Mouse (Mus musculus): ENCODE data around the gene Gpr65.
"Not testable (repeated sequence)": the region's sequence is repeated elsewhere in the genome, so short reads cannot be mapped to it uniquely, and the experiment has no call there.

Gene Gpr65

GRCm38 (mm10) chr12:98268441-98269369 is at the start of gene Gpr65:
Gene Gpr65 (plus strand): TSS chr12:98268635.
- DNase-seq (ENCODE audit: low spot score), result no peak

DNA sequence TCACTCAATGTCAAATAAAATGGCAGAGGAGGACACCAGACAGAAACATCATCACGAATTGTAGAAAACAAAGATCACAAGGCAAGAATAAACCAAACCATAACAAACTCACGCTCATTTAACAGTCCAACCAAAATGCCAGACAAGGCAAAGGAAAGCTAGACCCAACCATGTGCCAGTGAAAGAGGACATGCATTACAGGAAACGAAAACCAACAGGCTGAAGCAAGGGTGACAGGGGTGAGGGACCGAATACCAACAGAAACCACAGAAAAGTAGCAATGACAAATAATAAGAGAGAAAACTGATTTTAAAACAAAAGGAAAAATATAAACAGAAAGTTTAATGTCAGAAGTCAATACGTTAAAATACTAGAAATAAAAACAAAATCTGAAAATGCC is 45.1 kb upstream of the Gpr65 start:
- no peak for DNase-seq (ENCODE audit: low spot score)

GRCm38 (mm10) chr12:98227037-98227436 is 41.4 kb upstream of the Gpr65 start:
- no peak for DNase-seq (ENCODE audit: low spot score)

- not testable (repeated sequence) for DNase-seq (ENCODE audit: low spot score)
Measured at GRCm38 (mm10) chr12:98238478-98238877, 30.0 kb upstream of the Gpr65 start.

- DNase-seq (ENCODE audit: low spot score), result no peak
Measured at GRCm38 (mm10) chr12:98244161-98244560, 24.3 kb upstream of the Gpr65 start.

DNA sequence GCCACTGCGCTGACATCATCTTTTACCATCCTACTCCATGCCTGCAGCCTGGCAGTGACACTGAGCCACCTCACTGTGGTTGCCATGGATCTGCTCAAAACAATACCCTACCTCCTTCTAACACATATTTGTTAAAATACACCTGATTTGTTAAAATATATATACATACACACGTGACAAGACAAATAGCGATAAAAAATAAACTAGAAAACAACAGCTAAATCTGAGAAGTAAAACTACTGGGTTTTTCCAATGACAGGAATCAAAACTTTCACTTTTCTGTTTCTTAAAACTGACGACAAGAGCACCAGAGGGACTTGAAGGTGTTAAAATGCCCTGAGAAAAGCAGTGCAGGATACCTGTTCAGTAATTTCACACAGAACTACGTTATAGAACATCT is 23.6 kb upstream of the Gpr65 start:
- DNase-seq (ENCODE audit: low spot score), result no peak

GRCm38 (mm10) chr12:98246835-98247234 is 21.6 kb upstream of the Gpr65 start:
- DNase-seq (ENCODE audit: low spot score), result no peak

DNA sequence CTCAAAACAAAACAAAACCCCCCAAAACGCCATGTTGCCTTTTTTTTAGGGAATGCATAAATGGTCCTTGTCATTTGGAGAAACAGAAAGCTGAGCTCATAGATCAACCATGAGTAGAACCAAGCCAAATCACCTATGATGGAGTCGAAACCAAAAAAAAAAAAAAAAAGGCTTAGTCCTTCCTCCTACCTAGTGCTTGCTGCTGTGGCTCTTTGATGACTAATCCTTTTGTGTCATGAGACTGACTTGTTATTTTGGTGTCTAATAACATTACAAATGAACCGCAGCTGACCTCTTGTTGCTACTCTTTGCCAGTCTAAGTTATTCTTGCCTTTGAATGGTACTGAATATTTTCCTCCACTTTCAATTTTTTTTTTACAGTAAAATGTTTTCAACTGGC is 18.8 kb upstream of the Gpr65 start:
- DNase-seq (ENCODE audit: low spot score), result no peak

DNA sequence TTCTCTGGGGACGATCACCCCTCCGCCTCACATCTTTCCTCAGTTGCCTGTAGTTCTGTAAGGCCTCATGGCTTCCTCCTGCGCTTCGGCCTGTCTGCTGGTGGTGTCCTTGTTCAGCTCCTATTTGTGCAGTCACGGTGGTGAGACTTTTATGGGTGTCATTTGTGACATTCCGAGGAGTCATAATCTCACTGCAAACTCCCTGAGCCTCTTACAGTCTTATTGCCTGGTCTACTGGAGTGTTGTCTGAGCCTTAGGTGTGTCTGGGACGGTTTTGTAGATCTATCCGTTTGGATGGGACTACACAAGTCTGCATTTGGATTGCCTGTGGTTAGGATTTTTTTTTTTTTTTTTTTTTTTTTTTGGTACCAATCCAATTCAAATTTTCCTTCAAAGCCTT is 18.1 kb upstream of the Gpr65 start:
- no peak for DNase-seq (ENCODE audit: low spot score)

DNA sequence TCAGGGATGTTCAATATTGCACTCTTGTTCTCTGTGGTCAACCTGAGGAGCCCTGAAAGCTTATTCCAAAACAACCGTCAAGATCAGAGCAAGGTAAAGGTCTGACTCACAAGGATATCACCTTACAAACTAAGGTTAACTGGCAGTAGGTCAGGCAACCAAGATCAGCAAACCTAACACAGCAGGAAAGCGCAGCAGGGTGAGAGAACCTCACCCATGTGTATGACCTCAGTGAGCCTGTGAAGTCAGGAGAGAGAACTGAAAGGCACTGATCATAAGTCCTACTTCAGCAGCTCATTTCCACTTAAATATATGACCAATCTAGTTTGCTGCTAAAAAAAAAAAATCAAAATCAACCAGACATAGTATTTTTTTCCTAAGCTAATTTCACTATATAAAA is 16.0 kb upstream of the Gpr65 start:
- DNase-seq (ENCODE audit: low spot score), result no peak

DNA sequence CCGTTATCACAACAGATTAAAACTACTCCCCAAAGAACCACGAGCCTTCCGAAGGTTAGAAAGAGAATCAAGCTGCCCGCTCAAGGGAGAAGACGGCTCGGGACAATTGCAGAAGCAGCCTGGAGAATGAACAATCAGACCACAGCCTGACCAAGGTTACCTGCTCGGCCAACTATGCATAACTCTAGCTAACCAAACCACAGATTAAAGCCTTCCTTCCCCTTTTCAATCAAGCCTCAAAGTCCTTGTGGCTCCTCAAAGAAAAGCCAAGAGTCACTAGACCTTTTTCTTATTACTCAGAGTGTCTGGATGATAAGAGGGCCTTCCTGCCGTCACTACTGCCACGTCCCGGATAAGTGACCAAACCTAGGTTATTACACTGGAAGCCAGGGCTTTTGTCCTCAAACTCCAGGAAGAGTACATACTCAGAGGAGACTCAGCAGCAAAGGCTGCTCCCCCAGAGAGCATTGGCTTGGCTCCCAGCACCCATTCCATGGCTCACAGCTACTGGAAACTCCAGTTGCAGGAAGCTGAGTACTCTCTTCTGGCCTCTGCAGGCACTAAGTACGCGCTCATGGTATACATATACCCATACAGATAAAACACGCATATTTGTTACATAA is 13.0 kb upstream of the Gpr65 start:
- DNase-seq (ENCODE audit: low spot score), result no peak

DNA sequence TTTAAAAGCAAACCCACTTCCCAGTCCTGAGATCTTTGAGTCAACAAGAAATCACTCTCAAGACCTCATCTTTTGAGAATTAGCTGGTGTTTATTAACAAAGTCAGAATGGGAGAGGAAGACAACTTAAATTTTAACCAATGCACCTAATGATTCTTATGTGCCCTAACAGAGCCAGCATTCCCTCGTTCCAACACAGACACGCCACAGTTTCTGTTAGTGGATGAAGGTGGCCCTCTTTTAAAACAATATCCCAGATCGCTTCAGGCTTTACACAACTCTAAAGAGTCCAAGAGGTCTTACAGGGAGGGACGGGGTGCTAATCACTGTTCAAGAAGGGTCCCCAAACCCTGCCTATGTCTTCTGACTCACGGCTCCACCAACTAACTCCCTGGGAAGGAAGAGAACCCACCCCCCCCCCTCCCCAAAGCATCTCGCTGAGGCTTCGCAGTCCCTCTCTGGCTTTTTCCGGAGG is 10.0 kb upstream of the Gpr65 start:
- no peak for DNase-seq (ENCODE audit: low spot score)

DNA sequence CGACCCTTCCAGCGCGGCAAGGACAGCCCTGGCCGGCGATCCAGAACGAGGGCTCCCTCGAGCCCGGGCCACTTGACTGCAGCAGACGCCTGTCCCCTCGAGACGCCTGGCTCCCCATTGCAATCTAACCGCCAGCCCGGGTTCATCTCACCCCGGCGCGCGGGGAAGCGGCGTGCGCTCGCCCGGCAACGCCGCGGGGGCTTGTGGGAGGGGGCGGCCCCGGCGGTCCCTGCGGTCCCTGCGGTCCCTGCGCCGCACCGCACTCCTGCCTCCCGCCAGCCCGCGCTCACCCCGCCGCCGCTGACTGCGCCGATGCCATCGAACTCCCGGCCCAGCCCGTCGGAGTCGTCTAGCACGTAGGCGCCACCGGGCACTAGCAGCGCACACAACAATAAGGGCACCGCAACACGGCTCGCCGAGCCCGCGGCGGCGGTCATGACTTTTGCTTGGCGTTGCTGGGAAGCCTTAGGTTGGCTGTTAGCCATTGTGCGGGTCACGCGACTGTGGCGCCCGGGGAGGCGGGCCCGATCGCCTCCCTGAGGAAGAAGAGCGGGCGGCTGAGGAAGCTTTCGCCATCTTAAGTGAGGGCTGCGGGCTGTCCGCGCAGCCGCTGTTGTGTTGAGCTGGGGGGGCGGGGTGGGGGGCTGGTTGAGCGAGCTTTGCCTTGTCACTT is 9.5 kb upstream of the Gpr65 start, which contains the start of gene Galc:
Galc (minus strand) TSS at position 615 of the 673 bp plus-strand sequence.
- peak; percentile 88 for DNase-seq (ENCODE audit: low spot score)

GRCm38 (mm10) chr12:98259518-98259852 is 8.9 kb upstream of the Gpr65 start:
- DNase-seq (ENCODE audit: low spot score), result no peak

DNA sequence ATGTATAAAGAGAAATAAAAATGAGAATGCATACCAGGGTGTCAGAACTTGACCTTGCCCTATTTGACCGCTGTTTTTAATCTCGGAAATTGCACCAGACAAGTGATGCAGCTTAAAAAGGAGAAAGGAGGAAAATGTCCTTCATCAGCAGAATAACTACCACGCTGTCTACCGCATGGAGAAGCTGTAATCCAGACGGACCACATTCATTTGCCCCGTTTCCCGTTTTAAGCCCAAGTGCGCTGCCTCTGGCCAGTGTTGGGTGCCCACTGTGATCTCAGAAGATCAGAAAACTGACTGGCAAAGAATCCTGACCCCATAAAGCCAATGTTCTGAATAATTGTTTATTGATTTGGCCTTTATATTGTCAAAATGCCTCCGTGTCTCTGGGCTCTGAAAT is 2.7 kb upstream of the Gpr65 start:
- no peak for DNase-seq (ENCODE audit: low spot score)

GRCm38 (mm10) chr12:98269791-98270745 is 1.6 kb downstream of the Gpr65 start:
- DNase-seq (ENCODE audit: low spot score), result peak; percentile 15

DNA sequence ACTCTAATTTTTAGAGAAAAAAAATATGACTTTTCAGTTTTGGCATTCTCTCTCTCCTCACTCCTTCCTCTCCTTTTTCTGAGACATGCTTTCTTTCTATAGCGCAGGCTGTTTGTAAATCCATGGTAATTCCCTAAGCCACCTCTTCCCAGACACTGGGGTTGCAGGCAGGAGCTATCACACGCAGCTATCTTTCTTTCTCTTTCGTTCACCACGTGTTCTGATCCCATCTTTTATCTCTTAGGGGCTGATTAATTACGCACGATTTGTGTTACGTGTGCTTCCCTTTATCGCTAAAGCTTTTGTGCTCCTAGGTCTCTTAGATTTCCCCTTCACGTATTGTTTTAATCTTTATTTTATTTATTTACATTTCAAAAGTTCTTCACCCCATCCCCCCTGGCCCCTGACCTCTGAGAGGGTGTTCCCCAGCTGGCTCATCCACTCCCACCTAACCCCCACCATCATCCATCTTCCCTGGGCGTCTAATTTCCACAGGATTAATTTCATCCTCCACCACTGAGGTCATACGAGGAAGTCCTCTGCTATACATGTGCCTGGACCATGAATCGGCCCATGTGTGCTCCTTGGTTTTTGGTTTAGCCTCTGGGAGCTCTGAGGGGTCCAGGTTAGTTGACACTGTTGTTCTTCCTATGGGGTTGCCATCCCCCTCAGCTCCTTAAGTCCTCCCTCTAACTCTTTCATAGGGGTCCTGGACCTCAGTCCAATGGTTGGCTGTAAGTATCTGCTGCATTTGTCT is 2.6 kb downstream of the Gpr65 start:
- DNase-seq (ENCODE audit: low spot score), result no peak

DNA sequence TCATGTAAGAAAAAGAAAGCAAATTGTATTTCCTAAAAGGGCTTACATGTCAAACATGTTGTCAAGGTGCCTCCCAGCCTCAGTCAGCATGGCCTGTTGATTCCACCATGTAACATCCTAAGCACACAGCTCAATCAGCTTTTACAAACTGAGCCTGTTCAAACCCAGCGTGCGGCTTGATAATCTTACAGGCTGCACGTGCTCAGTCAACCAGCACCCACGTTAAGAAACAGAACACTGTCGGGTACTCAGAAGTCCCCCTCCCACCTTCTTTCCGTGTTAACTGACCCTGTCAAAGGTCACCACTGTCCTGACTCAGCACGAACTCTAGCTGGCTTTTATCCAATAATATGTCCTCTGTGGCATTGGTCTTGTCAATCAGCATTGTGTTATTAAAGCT is 4.0 kb downstream of the Gpr65 start:
- no peak for DNase-seq (ENCODE audit: low spot score)

GRCm38 (mm10) chr12:98280530-98280929 is 12.1 kb downstream of the Gpr65 start:
- peak; percentile 76 for DNase-seq (ENCODE audit: low spot score)

DNA sequence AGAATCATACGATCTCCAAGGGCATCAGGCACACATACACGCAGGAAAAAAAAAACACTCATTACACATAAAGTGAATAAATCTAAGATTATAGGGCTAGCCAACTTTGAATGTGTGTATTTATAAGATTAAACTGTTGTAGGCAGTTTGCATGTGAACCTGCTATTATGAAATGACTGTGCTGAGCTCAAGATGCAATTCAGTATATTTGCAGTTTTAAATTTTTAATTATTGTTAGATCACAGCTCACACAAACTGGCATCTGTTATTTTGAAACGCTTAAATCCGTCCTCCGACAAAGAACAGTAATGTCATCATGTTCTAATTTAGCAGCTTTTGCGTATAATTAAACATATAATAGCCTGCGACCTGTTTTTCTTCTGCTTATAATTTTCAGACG is 12.6 kb downstream of the Gpr65 start:
- no peak for DNase-seq (ENCODE audit: low spot score)

Data from embryo, embryonic 10 days (tissue).